Comparison of ENCODE assay signal across 9 mouse cellular contexts in the genomic region with DNA sequence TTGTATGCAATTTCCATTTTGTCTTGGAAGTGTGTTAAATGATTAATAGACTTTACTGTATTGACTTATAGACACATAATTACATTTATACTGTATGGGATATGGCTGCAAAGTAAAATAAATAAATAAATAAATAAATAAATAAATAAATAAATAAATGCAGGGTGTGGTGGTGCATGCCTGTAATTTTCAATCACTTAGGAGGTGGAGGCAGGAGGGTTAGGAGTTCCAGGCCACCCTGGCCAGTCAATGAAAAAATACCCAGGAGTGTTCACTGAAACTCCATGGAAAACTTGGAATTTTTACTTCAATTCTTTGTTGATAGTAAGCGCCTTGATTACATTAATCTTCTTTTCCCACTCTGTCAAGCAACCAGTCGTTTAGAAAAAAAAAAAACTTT. TPM values are rescaled to one million over a fixed set of nuclear protein-coding genes. Genes with fewer than 3 reads are reported as not detected.
A peak's percentile ranks its signal among the peaks of the same experiment; 100 is the strongest.
DNase-seq lines count a peak whose midpoint lies in the region; ATAC-seq lines count a peak whose summit lies in the region.
"Had no signal": no experiment of that assay in that cellular context is flagged by ENCODE, and none has a peak within 500 bp of the region (broad histone marks: within the 10 kb centered on the region; RNA-seq: fewer than 3 reads in every experiment).

No protein-coding gene starts in this region.

- no peak overlapping the region for H3K4me2 ChIP-seq in hindbrain, embryonic 11.5 days (replicated peaks; ENCODE audit: low read depth, low read length)
- no peak overlapping the region for H3K4me2 ChIP-seq in midbrain, embryonic 11.5 days
- H3K4me2 ChIP-seq in stomach, embryonic 14.5 days (replicated peaks; ENCODE audit: low read depth, low read length): peak overlapping the region; percentile 71

- H3K9ac ChIP-seq in hindbrain, embryonic 11.5 days (ENCODE audit: low read depth, low read length): no peak overlapping the region
- H3K9ac ChIP-seq in midbrain, embryonic 11.5 days (ENCODE audit: low read length): no peak overlapping the region
- no peak overlapping the region for H3K9ac ChIP-seq in stomach, embryonic 14.5 days (replicated peaks; ENCODE audit: low read depth, low read length)

- no peak overlapping the region for H3K27ac ChIP-seq in hindbrain, embryonic 10.5 days
- no peak overlapping the region for H3K27ac ChIP-seq in hindbrain, embryonic 11.5 days (ENCODE audit: low read depth, low read length)
- H3K27ac ChIP-seq in midbrain, embryonic 10.5 days (replicated peaks): no peak overlapping the region
- no peak overlapping the region for H3K27ac ChIP-seq in midbrain, embryonic 11.5 days (ENCODE audit: low read depth, low read length)
- no peak overlapping the region; the same call in 1 of the 2 replicates for H3K27ac ChIP-seq in limb, embryonic 10.5 days
- no peak overlapping the region for H3K27ac ChIP-seq in stomach, embryonic 14.5 days (ENCODE audit: low read length)

- H3K4me1 ChIP-seq in hindbrain, embryonic 10.5 days (replicated peaks): peaks cover 18% of the 10 kb centered on the region
- no peaks in the 10 kb centered on the region for H3K4me1 ChIP-seq in hindbrain, embryonic 11.5 days (replicated peaks; ENCODE audit: control insufficient read depth, insufficient read depth, low read length)
- H3K4me1 ChIP-seq in midbrain, embryonic 10.5 days: peaks cover 7% of the 10 kb centered on the region
- H3K4me1 ChIP-seq in midbrain, embryonic 11.5 days (ENCODE audit: control insufficient read depth, insufficient read depth, low read length): no peaks in the 10 kb centered on the region; the same call in 1 of the 2 replicates
- peaks cover 21% of the 10 kb centered on the region for H3K4me1 ChIP-seq in limb, embryonic 10.5 days
- H3K4me1 ChIP-seq in stomach, embryonic 14.5 days (ENCODE audit: control insufficient read depth, insufficient read depth, low read length): peaks cover 5% of the 10 kb centered on the region

- no peaks in the 10 kb centered on the region for H3K27me3 ChIP-seq in hindbrain, embryonic 10.5 days (ENCODE audit: insufficient read depth, poor library complexity, severe bottlenecking)
- H3K27me3 ChIP-seq in hindbrain, embryonic 11.5 days (ENCODE audit: control insufficient read depth, insufficient read depth, low read length): no peaks in the 10 kb centered on the region
- no peaks in the 10 kb centered on the region for H3K27me3 ChIP-seq in midbrain, embryonic 10.5 days (ENCODE audit: low read depth, poor library complexity, severe bottlenecking)
- no peaks in the 10 kb centered on the region for H3K27me3 ChIP-seq in midbrain, embryonic 11.5 days (ENCODE audit: control insufficient read depth, insufficient read depth, low read length)
- no peaks in the 10 kb centered on the region for H3K27me3 ChIP-seq in limb, embryonic 10.5 days (ENCODE audit: low read depth, poor library complexity, severe bottlenecking)
- H3K27me3 ChIP-seq in stomach, embryonic 14.5 days (ENCODE audit: control insufficient read depth, insufficient read depth, low read length): no peaks in the 10 kb centered on the region

- DNase-seq in hindbrain, embryonic 10.5 days (ENCODE audit: low spot score): no peak
- DNase-seq in hindbrain, embryonic 11.5 days (ENCODE audit: low spot score): no peak
- DNase-seq in midbrain, embryonic 10.5 days (ENCODE audit: low spot score): no peak
- no peak for DNase-seq in midbrain, embryonic 11.5 days (ENCODE audit: low spot score, missing footprints)
- no peak for DNase-seq in limb, embryonic 10.5 days (ENCODE audit: low spot score)
- no peak for DNase-seq in ovary, postnatal 36 days (ENCODE audit: low spot score)
- no peak for DNase-seq in embryo, embryonic 10 days (ENCODE audit: low spot score)

- 78% methylated on average over 2 of the region's 2 CpGs for WGBS in hindbrain, embryonic 10.5 days
- WGBS in hindbrain, embryonic 11.5 days: 82% methylated on average over 2 of the region's 2 CpGs
- WGBS in midbrain, embryonic 10.5 days: 76% methylated on average over 2 of the region's 2 CpGs
- 86% methylated on average over 2 of the region's 2 CpGs for WGBS in midbrain, embryonic 11.5 days
- 91% methylated on average over 2 of the region's 2 CpGs for WGBS in limb, embryonic 10.5 days
- WGBS in stomach, embryonic 14.5 days: 45% methylated on average over 2 of the region's 2 CpGs

- H3K4me3 ChIP-seq in hindbrain, embryonic 10.5 days: peak overlapping the region; percentile 54; the same call in 1 of the 2 replicates
- H3K4me3 ChIP-seq in hindbrain, embryonic 11.5 days (ENCODE audit: low read depth, low read length): no peak overlapping the region
- peak overlapping the region; percentile 58; the same call in 1 of the 2 replicates for H3K4me3 ChIP-seq in midbrain, embryonic 10.5 days
- no peak overlapping the region for H3K4me3 ChIP-seq in midbrain, embryonic 11.5 days (ENCODE audit: low read depth, low read length)
- H3K4me3 ChIP-seq in limb, embryonic 10.5 days: peak overlapping the region; percentile 56
- H3K4me3 ChIP-seq in stomach, embryonic 14.5 days (ENCODE audit: low read depth, low read length): peak overlapping the region; percentile 48

- no peaks in the 10 kb centered on the region for H3K9me3 ChIP-seq in hindbrain, embryonic 10.5 days
- no peaks in the 10 kb centered on the region for H3K9me3 ChIP-seq in hindbrain, embryonic 11.5 days (ENCODE audit: control insufficient read depth, low read length)
- no peaks in the 10 kb centered on the region for H3K9me3 ChIP-seq in midbrain, embryonic 10.5 days (replicated peaks)
- no peaks in the 10 kb centered on the region for H3K9me3 ChIP-seq in midbrain, embryonic 11.5 days (ENCODE audit: control insufficient read depth, low read length)
- no peaks in the 10 kb centered on the region for H3K9me3 ChIP-seq in limb, embryonic 10.5 days (replicated peaks)
- H3K9me3 ChIP-seq in stomach, embryonic 14.5 days (ENCODE audit: control insufficient read depth, low read depth, low read length): no peaks in the 10 kb centered on the region

- no peak for ATAC-seq in hindbrain, embryonic 11.5 days (ENCODE audit: low FRiP score)
- no peak for ATAC-seq in midbrain, embryonic 11.5 days (ENCODE audit: low FRiP score)
- peak; percentile 9; the same call in 1 of the 2 replicates for ATAC-seq in stomach, embryonic 14.5 days (ENCODE audit: insufficient number of reproducible peaks, insufficient read depth, low FRiP score, low read depth)

- H3K36me3 ChIP-seq in hindbrain, embryonic 10.5 days: no peaks in the 10 kb centered on the region
- H3K36me3 ChIP-seq in hindbrain, embryonic 11.5 days (ENCODE audit: control insufficient read depth, insufficient read depth, low read length): no peaks in the 10 kb centered on the region
- H3K36me3 ChIP-seq in midbrain, embryonic 10.5 days: no peaks in the 10 kb centered on the region
- H3K36me3 ChIP-seq in midbrain, embryonic 11.5 days (ENCODE audit: control insufficient read depth, insufficient read depth, low read length): no peaks in the 10 kb centered on the region
- H3K36me3 ChIP-seq in limb, embryonic 10.5 days: no peaks in the 10 kb centered on the region
- H3K36me3 ChIP-seq in stomach, embryonic 14.5 days (ENCODE audit: control insufficient read depth, insufficient read depth, low read length): no peaks in the 10 kb centered on the region

RNA-seq across cellular contexts. Expression of a gene that starts 1.1 kb away (rescaled TPM):
- polyA plus RNA-seq in hindbrain, embryonic 10.5 days (2016; fragmentation: Nextera tagmentation; extraction: Ambion mirVana): 34.6 and 36.9 TPM in 2 replicates
- 44.1 and 48.1 TPM in 2 replicates for polyA plus RNA-seq in hindbrain, embryonic 11.5 days (2014; fragmentation: Nextera tagmentation; extraction: Ambion mirVana)
- polyA plus RNA-seq in midbrain, embryonic 10.5 days (2016; fragmentation: Nextera tagmentation; extraction: Ambion mirVana): 31.4 and 32.5 TPM in 2 replicates
- 40.2 and 43.7 TPM in 2 replicates for polyA plus RNA-seq in midbrain, embryonic 11.5 days (2014; fragmentation: Nextera tagmentation; extraction: Ambion mirVana)
- polyA plus RNA-seq in limb, embryonic 10.5 days (2016; fragmentation: Nextera tagmentation; extraction: Ambion mirVana): 31.5 and 35.1 TPM in 2 replicates
- 79.1 and 83.7 TPM in 2 replicates for polyA plus RNA-seq in stomach, embryonic 14.5 days (2014; fragmentation: Nextera tagmentation; extraction: Ambion mirVana)

RNA-seq across cellular contexts. Expression of a gene that starts 11.2 kb away (rescaled TPM):
- not detected in 2 replicates for polyA plus RNA-seq in hindbrain, embryonic 10.5 days (2016; fragmentation: Nextera tagmentation; extraction: Ambion mirVana)
- not detected in 2 replicates for polyA plus RNA-seq in hindbrain, embryonic 11.5 days (2014; fragmentation: Nextera tagmentation; extraction: Ambion mirVana)
- not detected in 2 replicates for polyA plus RNA-seq in midbrain, embryonic 10.5 days (2016; fragmentation: Nextera tagmentation; extraction: Ambion mirVana)
- not detected in 2 replicates for polyA plus RNA-seq in midbrain, embryonic 11.5 days (2014; fragmentation: Nextera tagmentation; extraction: Ambion mirVana)
- not detected in 2 replicates for polyA plus RNA-seq in limb, embryonic 10.5 days (2016; fragmentation: Nextera tagmentation; extraction: Ambion mirVana)
- not detected in 2 replicates for polyA plus RNA-seq in stomach, embryonic 14.5 days (2014; fragmentation: Nextera tagmentation; extraction: Ambion mirVana)
- polyA plus RNA-seq: urinary bladder, adult 2 months had no signal

RNA-seq across cellular contexts. Expression of a gene that starts 16.1 kb away (rescaled TPM):
- polyA plus RNA-seq in hindbrain, embryonic 10.5 days (2016; fragmentation: Nextera tagmentation; extraction: Ambion mirVana): 0.42 and 0.45 TPM in 2 replicates
- 0.97 and 1.1 TPM in 2 replicates for polyA plus RNA-seq in hindbrain, embryonic 11.5 days (2014; fragmentation: Nextera tagmentation; extraction: Ambion mirVana)
- 0.56 and 0.60 TPM in 2 replicates for polyA plus RNA-seq in midbrain, embryonic 10.5 days (2016; fragmentation: Nextera tagmentation; extraction: Ambion mirVana)
- polyA plus RNA-seq in midbrain, embryonic 11.5 days (2014; fragmentation: Nextera tagmentation; extraction: Ambion mirVana): 0.28 and 0.68 TPM in 2 replicates
- polyA plus RNA-seq in limb, embryonic 10.5 days (2016; fragmentation: Nextera tagmentation; extraction: Ambion mirVana): 0.41 and 0.90 TPM in 2 replicates
- 2.3 TPM in 2 replicates for polyA plus RNA-seq in stomach, embryonic 14.5 days (2014; fragmentation: Nextera tagmentation; extraction: Ambion mirVana)

Comparison
In these comparisons a context has a peak if more than half of its experiments do, and no peak if none do; other contexts are left out.
1. H3K4me3 ChIP-seq: peak in hindbrain, embryonic 10.5 days (single experiment), midbrain, embryonic 10.5 days (single experiment), limb, embryonic 10.5 days (single experiment) and stomach, embryonic 14.5 days (single experiment); none in hindbrain, embryonic 11.5 days (single experiment) and midbrain, embryonic 11.5 days (single experiment).